Mouse (Mus musculus): Measurements from ENCODE around the gene Ppp1r32. TPM values are rescaled to one million over a fixed set of nuclear protein-coding genes. Genes with fewer than 3 reads are reported as not detected.

The Ppp1r32 gene
- total RNA-seq, 1 experiment = 0.62 TPM

DNA sequence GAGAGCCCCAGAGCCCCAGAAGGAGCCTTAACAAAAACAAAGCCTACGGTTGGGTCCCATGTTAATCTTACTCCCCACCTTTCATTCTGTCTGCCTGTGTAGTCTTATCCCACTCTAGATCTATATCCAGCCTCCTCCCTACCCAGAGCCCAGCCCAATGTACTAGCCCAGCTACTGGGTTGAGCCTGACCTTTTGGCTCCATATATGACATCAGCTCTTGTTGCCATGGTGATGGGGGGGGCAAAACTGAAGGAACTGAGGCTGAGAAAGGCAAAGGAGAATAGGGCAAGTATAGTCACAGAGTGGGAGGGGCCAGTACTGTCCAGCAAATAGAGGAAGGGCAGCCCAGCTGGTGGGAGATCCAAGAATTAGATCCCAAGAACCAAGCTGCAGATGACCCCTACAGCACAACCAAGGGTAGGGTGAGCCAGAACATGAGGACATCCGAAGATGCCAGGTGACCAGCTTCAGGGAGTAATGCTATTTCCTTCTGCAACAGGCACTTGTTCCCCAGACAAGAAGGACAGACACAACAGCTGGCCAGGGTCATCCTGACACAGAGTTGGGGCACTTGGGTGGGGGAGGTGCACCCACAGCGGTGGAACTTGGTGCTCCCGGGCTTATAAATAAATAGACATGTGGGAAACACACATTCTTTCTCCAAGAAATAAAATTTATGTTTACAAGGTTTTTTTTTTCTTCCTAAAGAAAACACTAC, 27.9 kb downstream of the Ppp1r32 start:
- in situ Hi-C loops (cut with MboI; ENCODE audit: low sequenced_read_pairs in 2 of 2, unreplicated experiment in 2 of 2) = no loop called here
- TF ChIP-seq MAFK (IDR thresholded peaks at IDR 0.05; ENCODE audit: insufficient read depth, low read depth, low read length) (no peak), ZC3H11A (IDR thresholded peaks at IDR 0.05; ENCODE audit: borderline replicate concordance, low read depth, low read length) (no peak), CHD2 (IDR thresholded peaks at IDR 0.05; ENCODE audit: low read depth, low read length) (no peak), ZNF384 (IDR thresholded peaks at IDR 0.05; ENCODE audit: low read depth, low read length) (no peak), HCFC1 (IDR thresholded peaks at IDR 0.05; ENCODE audit: borderline replicate concordance, insufficient read depth, low read length) (no peak)
- H3K27ac ChIP-seq (ENCODE audit: insufficient read depth, low read depth, low read length, poor library complexity, severe bottlenecking) = no peak overlapping the region

DNA sequence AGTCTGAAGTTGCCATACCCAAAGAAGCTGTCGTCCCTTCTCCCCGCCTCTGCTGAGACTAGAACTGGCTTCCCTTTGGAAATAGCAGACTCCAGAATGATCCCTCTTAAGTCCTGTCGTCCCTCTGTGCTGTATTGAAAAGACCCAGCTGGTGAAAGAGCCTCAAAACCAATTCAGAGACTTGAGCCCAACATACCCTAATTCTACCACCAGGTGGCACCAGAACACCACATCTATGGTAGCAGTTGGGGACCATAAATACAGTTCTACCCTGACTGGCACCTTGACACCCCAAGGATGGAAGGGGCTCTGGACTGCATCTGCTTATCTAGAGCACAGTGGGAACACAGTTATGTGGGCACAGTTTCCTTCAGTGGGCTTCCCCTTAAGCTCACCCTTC, 33.0 kb downstream of the Ppp1r32 start:
- H3K36me3 ChIP-seq (ENCODE audit: control insufficient read depth, insufficient read depth, low read length, poor library complexity, severe bottlenecking) = no peaks in the 10 kb centered on the region
- peak; percentile 79 for DNase-seq (ENCODE audit: low read depth, low spot score)
- H3K9ac ChIP-seq (ENCODE audit: insufficient read depth, low read depth, low read length, poor library complexity, severe bottlenecking) = no peak overlapping the region
- in situ Hi-C loops (cut with MboI; ENCODE audit: low sequenced_read_pairs in 2 of 2, unreplicated experiment in 2 of 2) = no loop called here
- peaks cover 0 to 5% of the 10 kb centered on the region in 2 experiments; a peak in 1 of 4 replicates for H3K4me1 ChIP-seq (ENCODE audit: control insufficient read depth in 2 of 2, insufficient read depth in 2 of 2, low read length in 2 of 2, poor library complexity in 1 of 2)
- no peak overlapping the region for H3K4me3 ChIP-seq (ENCODE audit: insufficient read depth in 1 of 2, low read depth in 1 of 2, low read length in 2 of 2, poor library complexity in 1 of 2, severe bottlenecking in 1 of 2)
- TF ChIP-seq ZC3H11A (IDR thresholded peaks at IDR 0.05; ENCODE audit: borderline replicate concordance, low read depth, low read length) (peak; percentile 89), CHD2 (IDR thresholded peaks at IDR 0.05; ENCODE audit: low read depth, low read length) (no peak)
- no peak overlapping the region for H3K27ac ChIP-seq (ENCODE audit: insufficient read depth, low read depth, low read length, poor library complexity, severe bottlenecking)
- no peaks in the 10 kb centered on the region for H3K9me3 ChIP-seq (ENCODE audit: control insufficient read depth, insufficient read depth, low read depth, low read length)

More for the DNA sequence above, 27.9 kb downstream of the Ppp1r32 start:
- Histone ChIP-seq H3K9ac (ENCODE audit: insufficient read depth, low read depth, low read length, poor library complexity, severe bottlenecking) (no peak overlapping the region), H3K4me1 (ENCODE audit: control insufficient read depth in 2 of 2, insufficient read depth in 2 of 2, low read length in 2 of 2, poor library complexity in 1 of 2) (peaks cover 0 to 7% of the 10 kb centered on the region in 2 experiments; a peak in 1 of 4 replicates), H3K9me3 (ENCODE audit: control insufficient read depth, insufficient read depth, low read depth, low read length) (no peaks in the 10 kb centered on the region), H3K4me3 (ENCODE audit: insufficient read depth in 1 of 2, low read depth in 1 of 2, low read length in 2 of 2, poor library complexity in 1 of 2, severe bottlenecking in 1 of 2) (no peak overlapping the region), H3K36me3 (ENCODE audit: control insufficient read depth, insufficient read depth, low read length, poor library complexity, severe bottlenecking) (no peaks in the 10 kb centered on the region)
- DNase-seq (ENCODE audit: low read depth, low spot score) = no peak

DNA sequence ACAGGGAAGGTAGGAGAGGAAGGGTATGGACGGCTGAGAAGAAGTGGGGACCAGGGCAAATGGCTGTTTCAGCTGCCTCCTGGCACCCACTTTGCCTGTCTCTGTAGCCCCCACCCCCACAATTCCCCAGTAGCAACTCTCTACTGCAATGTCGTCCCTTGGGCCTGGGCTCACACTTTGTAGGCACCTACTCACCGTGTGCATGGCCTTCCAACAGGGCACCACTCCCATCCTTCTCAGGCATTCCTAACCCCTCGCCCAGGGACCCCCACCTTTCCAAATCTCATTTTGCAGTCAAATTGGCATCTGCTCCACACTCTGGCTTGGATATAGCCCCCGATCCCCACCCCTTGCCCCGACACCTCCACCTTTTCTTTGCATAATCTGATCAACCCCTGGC, 33.5 kb downstream of the Ppp1r32 start:
- TF ChIP-seq HCFC1 (IDR thresholded peaks at IDR 0.05; ENCODE audit: borderline replicate concordance, insufficient read depth, low read length) (no peak), MAFK (IDR thresholded peaks at IDR 0.05; ENCODE audit: insufficient read depth, low read depth, low read length) (no peak)
- Histone ChIP-seq H3K4me3 (ENCODE audit: insufficient read depth in 1 of 2, low read depth in 1 of 2, low read length in 2 of 2, poor library complexity in 1 of 2, severe bottlenecking in 1 of 2) (no peak overlapping the region), H3K27ac (ENCODE audit: insufficient read depth, low read depth, low read length, poor library complexity, severe bottlenecking) (no peak overlapping the region), H3K9ac (ENCODE audit: insufficient read depth, low read depth, low read length, poor library complexity, severe bottlenecking) (no peak overlapping the region), H3K36me3 (ENCODE audit: control insufficient read depth, insufficient read depth, low read length, poor library complexity, severe bottlenecking) (no peaks in the 10 kb centered on the region), H3K4me1 (ENCODE audit: control insufficient read depth in 2 of 2, insufficient read depth in 2 of 2, low read length in 2 of 2, poor library complexity in 1 of 2) (peaks cover 0 to 5% of the 10 kb centered on the region in 2 experiments; a peak in 1 of 4 replicates), H3K9me3 (ENCODE audit: control insufficient read depth, insufficient read depth, low read depth, low read length) (no peaks in the 10 kb centered on the region)
- DNase-seq (ENCODE audit: low read depth, low spot score) = no peak
- in situ Hi-C loops (cut with MboI; ENCODE audit: low sequenced_read_pairs in 2 of 2, unreplicated experiment in 2 of 2) = no loop called here

DNA sequence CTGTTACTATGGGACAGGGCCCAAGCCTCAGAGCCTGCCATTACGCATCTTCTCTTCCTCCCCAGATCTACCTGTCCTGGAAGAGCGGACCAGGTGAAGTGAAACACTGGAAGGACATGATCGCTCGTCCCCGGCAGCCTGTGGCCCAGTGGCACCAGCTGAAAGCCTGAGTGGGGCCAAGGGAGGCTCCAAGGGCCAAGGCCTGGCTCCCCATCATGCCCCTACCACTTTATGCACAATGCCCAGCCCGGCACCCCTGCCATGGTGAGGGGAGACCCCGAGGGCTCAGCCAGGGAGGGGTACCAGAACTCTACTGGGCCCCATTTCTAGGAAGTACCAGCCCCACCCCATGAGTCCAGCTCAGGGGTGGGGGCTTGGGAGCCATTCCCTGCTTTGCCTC, 34.5 kb downstream of the Ppp1r32 start:
- H3K36me3 ChIP-seq (ENCODE audit: control insufficient read depth, insufficient read depth, low read length, poor library complexity, severe bottlenecking) = no peaks in the 10 kb centered on the region; the same call in 1 of the 2 replicates
- no peak for TF ChIP-seq CHD2 (IDR thresholded peaks at IDR 0.05; ENCODE audit: low read depth, low read length)
- H3K4me1 ChIP-seq (ENCODE audit: control insufficient read depth in 2 of 2, insufficient read depth in 2 of 2, low read length in 2 of 2, poor library complexity in 1 of 2) = peaks cover 0 to 5% of the 10 kb centered on the region in 2 experiments; a peak in 1 of 4 replicates
- no peak overlapping the region for H3K9ac ChIP-seq (ENCODE audit: insufficient read depth, low read depth, low read length, poor library complexity, severe bottlenecking)
- DNase-seq (ENCODE audit: low read depth, low spot score) = no peak
- in situ Hi-C loops (cut with MboI; ENCODE audit: low sequenced_read_pairs in 2 of 2, unreplicated experiment in 2 of 2) = no loop called here
- no peaks in the 10 kb centered on the region for H3K9me3 ChIP-seq (ENCODE audit: control insufficient read depth, insufficient read depth, low read depth, low read length)
- no peak overlapping the region for H3K27ac ChIP-seq (ENCODE audit: insufficient read depth, low read depth, low read length, poor library complexity, severe bottlenecking)
- H3K4me3 ChIP-seq (ENCODE audit: insufficient read depth in 1 of 2, low read depth in 1 of 2, low read length in 2 of 2, poor library complexity in 1 of 2, severe bottlenecking in 1 of 2) = no peak overlapping the region

DNA sequence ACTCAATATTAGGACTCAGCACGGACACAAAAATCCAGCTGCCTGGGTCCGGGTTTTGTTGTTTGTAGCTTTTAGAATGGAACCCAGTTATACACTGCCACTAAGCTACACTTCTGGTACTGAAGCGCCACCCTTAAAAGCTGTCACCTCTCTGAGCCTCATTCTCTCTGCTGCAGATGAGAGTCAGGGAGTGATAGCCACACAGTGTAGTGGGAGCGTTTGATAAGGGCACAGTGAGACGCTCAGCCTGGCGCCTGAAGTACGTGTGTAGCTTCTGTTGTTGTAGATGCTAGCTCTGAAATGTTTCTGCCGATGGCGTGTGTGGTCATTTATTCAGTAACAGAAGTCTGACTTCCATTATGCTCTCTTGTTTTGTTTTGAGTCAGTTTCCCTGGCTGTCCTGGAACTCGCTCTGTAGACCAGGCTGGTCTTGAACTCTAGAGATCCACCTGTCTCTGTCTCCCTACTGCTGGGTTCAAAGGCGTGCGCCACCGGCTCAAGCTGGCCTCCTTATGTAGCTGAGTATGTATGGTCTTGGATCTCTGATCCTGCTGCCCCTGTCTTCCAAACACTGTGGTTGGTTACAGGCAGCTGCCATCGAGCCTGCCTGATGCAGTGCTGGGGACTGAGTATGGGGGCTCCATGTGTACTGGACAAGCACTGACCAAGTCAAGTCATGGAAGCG, 37.9 kb downstream of the Ppp1r32 start:
- in situ Hi-C loops (cut with MboI; ENCODE audit: low sequenced_read_pairs in 2 of 2, unreplicated experiment in 2 of 2) = no loop called here
- TF ChIP-seq MAFK (IDR thresholded peaks at IDR 0.05; ENCODE audit: insufficient read depth, low read depth, low read length) = no peak
- no peak for TF ChIP-seq ZNF384 (IDR thresholded peaks at IDR 0.05; ENCODE audit: low read depth, low read length)
- TF ChIP-seq CHD2 (IDR thresholded peaks at IDR 0.05; ENCODE audit: low read depth, low read length) = no peak
- no peak for TF ChIP-seq ZC3H11A (IDR thresholded peaks at IDR 0.05; ENCODE audit: borderline replicate concordance, low read depth, low read length)
- TF ChIP-seq HCFC1 (IDR thresholded peaks at IDR 0.05; ENCODE audit: borderline replicate concordance, insufficient read depth, low read length) = no peak
- no peak overlapping the region for H3K9ac ChIP-seq (ENCODE audit: insufficient read depth, low read depth, low read length, poor library complexity, severe bottlenecking)
- no peak overlapping the region for H3K4me3 ChIP-seq (ENCODE audit: insufficient read depth in 1 of 2, low read depth in 1 of 2, low read length in 2 of 2, poor library complexity in 1 of 2, severe bottlenecking in 1 of 2)
- no peak for DNase-seq (ENCODE audit: low read depth, low spot score)
- no peak overlapping the region for H3K27ac ChIP-seq (ENCODE audit: insufficient read depth, low read depth, low read length, poor library complexity, severe bottlenecking)
- H3K9me3 ChIP-seq (ENCODE audit: control insufficient read depth, insufficient read depth, low read depth, low read length) = no peaks in the 10 kb centered on the region
- peaks cover 0 to 5% of the 10 kb centered on the region in 2 experiments; a peak in 1 of 4 replicates for H3K4me1 ChIP-seq (ENCODE audit: control insufficient read depth in 2 of 2, insufficient read depth in 2 of 2, low read length in 2 of 2, poor library complexity in 1 of 2)
- no peaks in the 10 kb centered on the region; the same call in 1 of the 2 replicates for H3K36me3 ChIP-seq (ENCODE audit: control insufficient read depth, insufficient read depth, low read length, poor library complexity, severe bottlenecking)

Measured in ES-E14 (cell line).